Mouse (Mus musculus): Measurements from ENCODE around the gene Aldh3b3.

The Aldh3b3 gene

GRCm38 (mm10) chr19:3975866-3976265 is 17.4 kb downstream of the Aldh3b3 start:
- DNase-seq = no peak

GRCm38 (mm10) chr19:3980309-3980708 is 21.9 kb downstream of the Aldh3b3 start:
- DNase-seq = peak; percentile 85

- no peak for DNase-seq
Observed at GRCm38 (mm10) chr19:3980917-3981316, 22.5 kb downstream of the Aldh3b3 start.

GRCm38 (mm10) chr19:3983527-3984200 is 25.2 kb downstream of the Aldh3b3 start:
- DNase-seq = peak; percentile 52

GRCm38 (mm10) chr19:3985261-3985681 is 26.8 kb downstream of the Aldh3b3 start:
- no peak for DNase-seq

- no peak for DNase-seq
Observed at GRCm38 (mm10) chr19:3986334-3986733, 27.9 kb downstream of the Aldh3b3 start, which contains the start of gene Acy3. Gene Acy3 (plus strand): TSS chr19:3986570.

GRCm38 (mm10) chr19:3988066-3988465 is 29.6 kb downstream of the Aldh3b3 start:
- DNase-seq = no peak

GRCm38 (mm10) chr19:3988750-3989149 is 30.3 kb downstream of the Aldh3b3 start:
- no peak for DNase-seq

GRCm38 (mm10) chr19:3990804-3991203 is 32.4 kb downstream of the Aldh3b3 start:
- DNase-seq = no peak

GRCm38 (mm10) chr19:3991562-3991961 is 33.1 kb downstream of the Aldh3b3 start:
- DNase-seq = no peak

- no peak for DNase-seq
Observed at GRCm38 (mm10) chr19:3991966-3992365, 33.5 kb downstream of the Aldh3b3 start.

GRCm38 (mm10) chr19:3992416-3992815 is 34.0 kb downstream of the Aldh3b3 start, which contains the start of gene Tbx10:
Gene Tbx10 (plus strand): TSS chr19:3992752.
- no peak for DNase-seq

GRCm38 (mm10) chr19:3994932-3995331 is 36.5 kb downstream of the Aldh3b3 start:
- no peak for DNase-seq

- DNase-seq = no peak
Observed at GRCm38 (mm10) chr19:3995505-3995904, 37.1 kb downstream of the Aldh3b3 start.

GRCm38 (mm10) chr19:3996106-3996505 is 37.7 kb downstream of the Aldh3b3 start:
- no peak for DNase-seq

GRCm38 (mm10) chr19:3996747-3997146 is 38.3 kb downstream of the Aldh3b3 start:
- DNase-seq = no peak

GRCm38 (mm10) chr19:3997231-3997630 is 38.8 kb downstream of the Aldh3b3 start:
- DNase-seq = no peak

- no peak for DNase-seq
Observed at GRCm38 (mm10) chr19:3998335-3998734, 39.9 kb downstream of the Aldh3b3 start.

GRCm38 (mm10) chr19:3999121-3999730 is 40.8 kb downstream of the Aldh3b3 start:
- no peak for DNase-seq

GRCm38 (mm10) chr19:4000119-4000900 is 41.9 kb downstream of the Aldh3b3 start, which contains the start of the genes Nudt8 and Gm49405:
Gene Nudt8 (plus strand): TSS chr19:4000580.
Gene Gm49405 (plus strand): TSS chr19:4000626.
- DNase-seq = peak; percentile 98

- DNase-seq = no peak
Observed at GRCm38 (mm10) chr19:4000949-4001525, 42.6 kb downstream of the Aldh3b3 start.

GRCm38 (mm10) chr19:4001752-4002151 is 43.3 kb downstream of the Aldh3b3 start:
- DNase-seq = no peak

- no peak for DNase-seq
Observed at GRCm38 (mm10) chr19:4003112-4003511, 44.7 kb downstream of the Aldh3b3 start, which contains the start of gene Doc2g. Gene Doc2g (plus strand): TSS chr19:4003313.

Data from layer of hippocampus, adult 9-11 months (tissue).